Mouse (Mus musculus) spleen, adult 2 months (tissue): ENCODE measurements around the gene Acot4. TPM values are rescaled to one million over a fixed set of nuclear protein-coding genes. Genes with fewer than 3 reads are reported as not detected.
"Not testable (repeated sequence)": the region's sequence is repeated elsewhere in the genome, so short reads cannot be mapped to it uniquely, and the experiment has no call there.

ENCODE experiments used
- DNase-seq, 2 experiments: peaks; one replicate each; pipeline versions ENCODE4 v3.0.0 to v3.0.0-alpha.2; 2012 to 2021; ENCODE audit warnings: low spot score in 2 of 2, low read depth in 1 of 2
- H3K27ac ChIP-seq: fragments of 200-500 bp; 2 replicates; pipeline ENCODE4 v1.5.1; 2012; ENCODE audit warnings: low read length, inconsistent platforms; ENCODE audit not compliant: insufficient read depth
- H3K27me3 ChIP-seq: fragments of 200-500 bp; 2 replicates; pipeline ENCODE4 v1.6.1; 2012; ENCODE audit warnings: mild to moderate bottlenecking, moderate library complexity, low read length, inconsistent platforms; ENCODE audit not compliant: control insufficient read depth, insufficient read depth
- H3K36me3 ChIP-seq: fragments of 200-500 bp; 2 replicates; pipeline ENCODE4 v1.6.1; 2012; ENCODE audit warnings: mild to moderate bottlenecking, low read length, inconsistent platforms; ENCODE audit not compliant: control insufficient read depth, insufficient read depth
- H3K4me1 ChIP-seq: fragments of 200-500 bp; 2 replicates; pipeline ENCODE4 v1.6.1; 2011; ENCODE audit warnings: inconsistent platforms; ENCODE audit not compliant: control insufficient read depth, insufficient read depth, insufficient read length
- H3K4me3 ChIP-seq: fragments of 200-500 bp; 2 replicates; pipeline ENCODE4 v1.5.1; 2011; ENCODE audit warnings: mild to moderate bottlenecking, inconsistent platforms; ENCODE audit not compliant: insufficient read depth, insufficient read length; ENCODE audit errors: extremely low read depth
- CTCF ChIP-seq: fragments of 200-500 bp; IDR thresholded peaks from 2 replicates; pipeline ENCODE4 v1.5.1; 2011; ENCODE audit warnings: mild to moderate bottlenecking, inconsistent platforms; ENCODE audit not compliant: insufficient read depth, insufficient read length, insufficient replicate concordance; ENCODE audit errors: extremely low read depth
- POLR2A ChIP-seq: fragments of 200-500 bp; IDR thresholded peaks from 2 replicates; pipeline ENCODE4 v1.6.1; 2011; ENCODE audit warnings: low read depth, low read length, inconsistent platforms
- WGBS: fragments of 180-500 bp; shearing (Covaris S2); methylation state at CpG from one replicate; pipeline ENCODE4 v1.1.7; 2018; 5-methylcytosine and 5-hydroxymethylcytosine counted together
- polyA plus RNA-seq: library from polyadenylated mRNA; depleted of rRNA; stranded (reverse); fragments of >200 nt; gene quantifications from 2 replicates; pipeline ENCODE4 v1.2.3, GENCODE M21; 2012; rRNA removed

Acot4 gene
- 0.36 and 0.79 TPM in 2 replicates for polyA plus RNA-seq

- 35% methylated on average over 32 of the region's 32 CpGs for WGBS
- not testable (repeated sequence) for H3K27ac ChIP-seq, DNase-seq, H3K27me3 ChIP-seq, H3K36me3 ChIP-seq, H3K4me1 ChIP-seq
- peak within 1 kb of the TSS; percentile 40; the same call in 1 of the 2 replicates for H3K4me3 ChIP-seq
Measured at GRCm38 (mm10) chr12:84038241-84038640, at the start of gene Acot4. Gene Acot4 (plus strand): TSS chr12:84038379.

GRCm38 (mm10) chr12:83988483-83988882 is 49.7 kb upstream of the Acot4 start:
- peak overlapping the region; percentile 69; the same call in 1 of the 2 replicates for H3K4me3 ChIP-seq
- no peak for DNase-seq
- peaks cover 5% of the 10 kb centered on the region; the same call in 1 of the 2 replicates for H3K36me3 ChIP-seq
- H3K4me1 ChIP-seq, result peaks cover 4% of the 10 kb centered on the region; the same call in 1 of the 2 replicates
- peak overlapping the region; percentile 96 for H3K27ac ChIP-seq
- WGBS, result 54% methylated on average over 4 of the region's 4 CpGs
- TF ChIP-seq POLR2A (no peak), CTCF (no peak)
- no peaks in the 10 kb centered on the region for H3K27me3 ChIP-seq

GRCm38 (mm10) chr12:83989378-83989777 is 48.8 kb upstream of the Acot4 start:
- Histone ChIP-seq H3K36me3 (peaks cover 5% of the 10 kb centered on the region; the same call in 1 of the 2 replicates), H3K27ac (no peak overlapping the region), H3K4me3 (no peak overlapping the region), H3K27me3 (no peaks in the 10 kb centered on the region), H3K4me1 (peaks cover 4% of the 10 kb centered on the region; the same call in 1 of the 2 replicates)
- no peak for DNase-seq
- 96% methylated on average over 4 of the region's 4 CpGs for WGBS
- TF ChIP-seq CTCF (no peak), POLR2A (no peak)

- no peak for TF ChIP-seq POLR2A
- no peak for TF ChIP-seq CTCF
- Histone ChIP-seq H3K27me3 (no peaks in the 10 kb centered on the region), H3K4me3 (no peak overlapping the region), H3K36me3 (peaks cover 4% of the 10 kb centered on the region; the same call in 1 of the 2 replicates), H3K4me1 (peaks cover 4% of the 10 kb centered on the region; the same call in 1 of the 2 replicates), H3K27ac (no peak overlapping the region)
- DNase-seq, result no peak
- WGBS, result 19% methylated on average over 2 of the region's 2 CpGs
Measured at GRCm38 (mm10) chr12:83997221-83997620, 41.0 kb upstream of the Acot4 start.

GRCm38 (mm10) chr12:83998341-83999107 is 39.7 kb upstream of the Acot4 start:
- WGBS, result 79% methylated on average over 11 of the region's 11 CpGs
- no peak for DNase-seq
- Histone ChIP-seq H3K4me3 (no peak overlapping the region), H3K27ac (no peak overlapping the region), H3K4me1 (peaks cover 4% of the 10 kb centered on the region; the same call in 1 of the 2 replicates), H3K27me3 (no peaks in the 10 kb centered on the region), H3K36me3 (no peaks in the 10 kb centered on the region)
- no peak for TF ChIP-seq CTCF
- TF ChIP-seq POLR2A, result no peak

GRCm38 (mm10) chr12:83999237-83999636 is 38.9 kb upstream of the Acot4 start:
- WGBS, result 35% methylated on average over 8 of the region's 8 CpGs
- not testable (repeated sequence) for H3K27ac ChIP-seq, H3K27me3 ChIP-seq, DNase-seq, H3K4me1 ChIP-seq, H3K4me3 ChIP-seq, H3K36me3 ChIP-seq

GRCm38 (mm10) chr12:84000418-84000817 is 37.8 kb upstream of the Acot4 start:
- Histone ChIP-seq H3K27ac (no peak overlapping the region), H3K4me3 (no peak overlapping the region), H3K36me3 (no peaks in the 10 kb centered on the region), H3K27me3 (no peaks in the 10 kb centered on the region), H3K4me1 (peaks cover 4% of the 10 kb centered on the region; the same call in 1 of the 2 replicates)
- DNase-seq, result no peak
- no peak for TF ChIP-seq CTCF
- no peak for TF ChIP-seq POLR2A
- 86% methylated on average over 3 of the region's 3 CpGs for WGBS
